Mouse (Mus musculus) kidney, embryonic 15.5 days (tissue): ENCODE measurements around the gene Emc4. TPM values are rescaled to one million over a fixed set of nuclear protein-coding genes. Genes with fewer than 3 reads are reported as not detected.

Experiments used
- ATAC-seq: fragments of 200-750 bp; cut with Nextera tagmentation; replicated peaks from 2 replicates; pipeline ENCODE4 v1.8.0; 2017; ENCODE audit warnings: moderate TSS enrichment; ENCODE audit not compliant: low FRiP score
- H3K27ac ChIP-seq: fragments of 300-500 bp; sonication (generic); 2 replicates; pipeline ENCODE4 v1.5.1; 2015; ENCODE audit warnings: mild to moderate bottlenecking, inconsistent platforms
- H3K27me3 ChIP-seq: fragments of 300-500 bp; sonication (generic); 2 replicates; pipeline ENCODE4 v1.6.1; 2015; ENCODE audit warnings: inconsistent platforms
- H3K36me3 ChIP-seq: fragments of 300-500 bp; sonication (generic); 2 replicates; pipeline ENCODE4 v1.6.1; 2015; ENCODE audit warnings: inconsistent platforms
- H3K4me1 ChIP-seq: fragments of 300-500 bp; sonication (generic); 2 replicates; pipeline ENCODE4 v1.6.1; 2015; ENCODE audit warnings: inconsistent platforms
- H3K4me2 ChIP-seq: fragments of 300-500 bp; sonication (generic); 2 replicates; pipeline ENCODE4 v1.6.1; 2015; ENCODE audit warnings: moderate library complexity, mild to moderate bottlenecking, inconsistent platforms
- H3K4me3 ChIP-seq: fragments of 300-500 bp; sonication (generic); replicated peaks from 2 replicates; pipeline ENCODE4 v1.5.1; 2015; ENCODE audit warnings: mild to moderate bottlenecking, inconsistent platforms
- H3K9ac ChIP-seq: fragments of 300-500 bp; sonication (generic); 2 replicates; pipeline ENCODE4 v1.6.1; 2015; ENCODE audit warnings: mild to moderate bottlenecking, inconsistent platforms
- H3K9me3 ChIP-seq: fragments of 300-500 bp; sonication (generic); replicated peaks from 2 replicates; pipeline ENCODE4 v1.6.1; 2016; ENCODE audit warnings: inconsistent platforms
- WGBS: fragments of 180-500 bp; shearing (Covaris S2); methylation state at CpG from one replicate; pipeline ENCODE4 v1.1.7; 2015; ENCODE audit warnings: mixed read lengths; 5-methylcytosine and 5-hydroxymethylcytosine counted together
- polyA plus RNA-seq: library from polyadenylated mRNA; unstranded; fragments of >200 nt; fragmentation: Nextera tagmentation; extraction: Ambion mirVana; gene quantifications from 2 replicates; pipeline ENCODE4 v1.2.1, GENCODE M21; 2015

Gene Emc4
- polyA plus RNA-seq: 120 and 123 TPM in 2 replicates

DNA sequence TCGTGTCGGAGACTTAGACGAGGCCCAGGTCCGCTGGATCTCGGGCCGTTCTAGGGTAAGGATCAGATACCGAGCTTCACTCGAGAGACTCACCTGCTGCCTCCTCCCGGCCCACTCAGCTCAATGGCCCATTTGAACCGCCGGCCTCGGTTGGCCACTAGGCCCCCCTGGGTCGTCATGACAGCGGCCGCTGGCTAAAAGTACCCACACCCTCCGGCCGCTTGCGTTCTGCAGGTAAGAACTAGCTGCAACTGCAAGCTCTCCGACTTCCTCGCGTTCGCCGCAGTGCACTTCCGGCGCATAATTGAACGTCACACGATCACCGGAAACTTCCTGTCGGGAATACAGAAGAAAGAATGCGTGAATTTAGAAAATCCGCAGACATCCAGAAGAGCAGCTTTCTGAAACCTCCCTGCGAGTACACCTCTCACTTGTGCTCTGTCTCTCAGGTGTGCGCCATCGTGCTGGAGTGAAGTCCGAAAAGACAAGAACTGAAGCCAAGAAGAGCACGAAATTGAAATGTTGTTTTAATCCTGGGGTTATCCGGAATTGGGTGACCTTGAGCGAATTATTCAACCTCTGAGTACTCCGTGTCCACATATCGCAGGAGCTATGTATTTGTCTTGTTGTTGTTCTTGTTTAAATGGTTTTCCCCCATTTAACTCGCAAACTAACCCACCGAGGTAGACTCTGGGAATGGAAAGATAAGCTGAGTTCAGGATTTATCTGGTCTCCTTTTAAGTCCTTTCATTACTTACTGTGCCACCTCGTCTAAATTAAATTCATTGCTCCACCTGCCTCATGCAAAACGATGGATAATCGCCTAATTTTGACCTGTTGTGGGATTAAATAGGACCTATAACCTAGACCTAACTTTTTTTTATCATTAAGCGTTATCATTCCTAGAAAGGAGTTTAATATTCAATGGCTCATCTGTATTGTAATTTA, at the start of gene Emc4:
Gene Emc4, minus strand, starts transcription at position 302 of the 948 bp plus-strand sequence.
- Histone ChIP-seq H3K27ac (peak within 1 kb of the TSS; percentile 94), H3K9ac (peak within 1 kb of the TSS; percentile 73), H3K36me3 (peaks cover 19% of the 10 kb centered on the region), H3K4me2 (peak within 1 kb of the TSS; percentile 73), H3K4me1 (peaks cover 11% of the 10 kb centered on the region), H3K9me3 (no peaks in the 10 kb centered on the region), H3K4me3 (peak within 1 kb of the TSS; percentile 80), H3K27me3 (no peaks in the 10 kb centered on the region)
- WGBS: 1% methylated on average over 46 of the region's 46 CpGs
- peak; percentile 90 for ATAC-seq

DNA sequence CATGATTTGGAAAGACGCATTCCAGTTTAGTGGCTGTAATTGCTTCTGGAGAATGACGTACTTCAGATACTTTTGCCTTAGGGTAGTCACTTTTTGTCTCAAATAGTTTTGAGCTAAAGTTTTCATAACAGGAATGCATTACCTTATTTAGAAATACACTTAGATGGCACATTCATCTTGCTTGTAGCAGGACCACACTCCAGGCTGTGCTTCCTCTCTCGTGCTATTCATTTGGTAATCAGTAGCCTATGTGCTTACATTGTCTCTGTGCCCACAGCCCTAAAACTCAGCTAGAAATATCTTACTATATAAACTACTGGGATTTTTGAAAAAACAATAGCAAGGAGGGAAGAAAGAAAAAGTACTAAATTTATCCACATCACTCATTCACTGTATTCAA, 39.2 kb upstream of the Emc4 start:
- ATAC-seq: no peak

GRCm38 (mm10) chr2:112396649-112397048, 28.8 kb upstream of the Emc4 start:
- Histone ChIP-seq H3K27ac (no peak overlapping the region), H3K27me3 (no peaks in the 10 kb centered on the region), H3K9me3 (no peaks in the 10 kb centered on the region), H3K9ac (no peak overlapping the region), H3K36me3 (no peaks in the 10 kb centered on the region), H3K4me2 (no peak overlapping the region), H3K4me1 (no peaks in the 10 kb centered on the region), H3K4me3 (no peak overlapping the region)
- WGBS: 38% methylated on average over 1 of the region's 1 CpGs
- no peak for ATAC-seq

More for the DNA sequence above, 39.2 kb upstream of the Emc4 start:
- no peak overlapping the region for H3K4me2 ChIP-seq
- no peak overlapping the region for H3K4me3 ChIP-seq
- no peaks in the 10 kb centered on the region for H3K9me3 ChIP-seq
- H3K4me1 ChIP-seq: no peaks in the 10 kb centered on the region
- 91% methylated on average over 3 of the region's 3 CpGs for WGBS
- H3K36me3 ChIP-seq: peaks cover 39% of the 10 kb centered on the region
- H3K27me3 ChIP-seq: no peaks in the 10 kb centered on the region
- H3K9ac ChIP-seq: no peak overlapping the region
- H3K27ac ChIP-seq: no peak overlapping the region

GRCm38 (mm10) chr2:112393958-112394357, 26.1 kb upstream of the Emc4 start:
- Histone ChIP-seq H3K4me3 (no peak overlapping the region), H3K36me3 (no peaks in the 10 kb centered on the region), H3K4me2 (no peak overlapping the region), H3K27me3 (no peaks in the 10 kb centered on the region), H3K4me1 (0 out of 2 replicates have a peak, but pooled peaks cover 2% of the 10 kb centered on the region), H3K9me3 (no peaks in the 10 kb centered on the region), H3K9ac (no peak overlapping the region), H3K27ac (no peak overlapping the region)
- no peak for ATAC-seq

DNA sequence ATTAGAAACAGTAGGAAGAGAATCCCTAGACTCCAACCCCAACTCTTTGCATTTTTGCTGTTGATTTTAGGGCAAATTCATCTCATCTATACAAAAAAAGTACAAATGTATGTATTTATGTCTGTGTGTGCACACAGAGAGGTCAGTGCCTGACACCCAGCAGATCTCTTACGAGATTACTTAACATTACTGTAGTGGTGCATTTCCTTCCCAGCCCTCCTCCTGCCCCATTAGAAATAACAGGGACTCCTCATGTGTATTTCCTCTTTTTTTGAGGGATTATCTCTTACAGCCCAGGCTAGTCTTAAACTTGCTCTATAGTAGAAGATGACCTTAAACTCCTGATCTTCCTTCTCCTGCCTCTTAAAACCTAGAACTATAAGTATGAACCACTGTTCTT, 24.9 kb upstream of the Emc4 start:
- no peaks in the 10 kb centered on the region for H3K9me3 ChIP-seq
- no peak for ATAC-seq
- H3K4me2 ChIP-seq: no peak overlapping the region
- H3K27me3 ChIP-seq: no peaks in the 10 kb centered on the region
- no peak overlapping the region for H3K27ac ChIP-seq
- H3K9ac ChIP-seq: no peak overlapping the region
- H3K36me3 ChIP-seq: no peaks in the 10 kb centered on the region
- 84% methylated on average over 1 of the region's 1 CpGs for WGBS
- 0 out of 2 replicates have a peak, but pooled peaks cover 2% of the 10 kb centered on the region for H3K4me1 ChIP-seq
- no peak overlapping the region for H3K4me3 ChIP-seq

DNA sequence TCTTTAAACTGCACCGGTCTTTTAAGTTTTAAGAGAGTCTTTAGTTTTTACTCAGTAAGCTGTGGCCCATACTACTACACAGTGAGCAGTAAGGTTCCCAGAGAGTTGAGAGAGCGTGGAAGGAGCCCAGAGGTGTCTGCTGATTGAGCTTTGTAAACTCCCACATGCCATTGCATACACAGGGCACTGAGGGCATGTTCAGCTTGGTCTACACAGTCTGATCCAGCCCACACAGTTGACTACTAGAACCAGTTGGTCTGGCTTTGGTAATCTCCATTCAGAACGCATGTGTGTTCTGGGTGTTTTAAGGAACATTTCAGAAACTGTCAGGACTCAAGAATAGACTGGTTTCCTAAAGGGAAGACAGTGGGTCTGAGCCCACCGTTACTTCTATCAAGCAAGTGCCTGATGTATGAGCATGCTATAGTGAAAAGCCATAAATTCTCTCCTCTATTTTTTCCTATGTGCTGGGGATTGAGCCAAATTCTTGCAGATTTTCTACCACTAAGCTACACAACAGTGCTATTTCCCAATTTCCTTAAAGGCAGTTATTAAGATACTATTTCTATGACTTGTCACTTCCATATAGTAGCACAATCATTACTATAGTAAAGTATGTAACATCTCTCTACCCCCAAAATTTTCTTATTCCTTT, 23.6 kb upstream of the Emc4 start:
- Histone ChIP-seq H3K4me3 (no peak overlapping the region), H3K9ac (no peak overlapping the region), H3K27me3 (no peaks in the 10 kb centered on the region), H3K27ac (no peak overlapping the region), H3K36me3 (no peaks in the 10 kb centered on the region), H3K4me1 (0 out of 2 replicates have a peak, but pooled peaks cover 2% of the 10 kb centered on the region), H3K9me3 (no peaks in the 10 kb centered on the region), H3K4me2 (no peak overlapping the region)
- 84% methylated on average over 4 of the region's 4 CpGs for WGBS
- ATAC-seq: no peak

DNA sequence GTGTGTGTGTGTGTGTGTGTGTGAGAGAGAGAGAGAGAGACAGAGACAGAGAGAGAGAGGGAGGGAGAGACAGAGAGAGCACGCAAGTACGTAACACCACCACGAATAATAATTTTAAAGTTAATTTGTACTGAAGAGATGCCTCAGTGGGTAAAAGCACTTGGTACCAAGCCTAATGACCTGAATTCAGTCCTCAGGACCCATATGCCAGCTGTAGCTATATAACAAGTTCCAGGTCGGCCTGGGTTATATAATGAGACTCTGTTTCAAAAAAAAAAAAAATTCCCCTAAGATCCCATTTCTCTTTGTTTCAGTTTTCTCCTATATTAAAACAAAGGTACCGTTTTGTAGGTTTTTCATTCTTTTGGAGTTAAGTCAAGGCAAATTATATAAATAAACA, 23.0 kb upstream of the Emc4 start:
- H3K9me3 ChIP-seq: no peaks in the 10 kb centered on the region
- 90% methylated on average over 5 of the region's 5 CpGs for WGBS
- H3K4me2 ChIP-seq: no peak overlapping the region
- ATAC-seq: no peak
- H3K27me3 ChIP-seq: no peaks in the 10 kb centered on the region
- no peak overlapping the region for H3K27ac ChIP-seq
- 0 out of 2 replicates have a peak, but pooled peaks cover 2% of the 10 kb centered on the region for H3K4me1 ChIP-seq
- H3K9ac ChIP-seq: no peak overlapping the region
- no peak overlapping the region for H3K4me3 ChIP-seq
- H3K36me3 ChIP-seq: no peaks in the 10 kb centered on the region

DNA sequence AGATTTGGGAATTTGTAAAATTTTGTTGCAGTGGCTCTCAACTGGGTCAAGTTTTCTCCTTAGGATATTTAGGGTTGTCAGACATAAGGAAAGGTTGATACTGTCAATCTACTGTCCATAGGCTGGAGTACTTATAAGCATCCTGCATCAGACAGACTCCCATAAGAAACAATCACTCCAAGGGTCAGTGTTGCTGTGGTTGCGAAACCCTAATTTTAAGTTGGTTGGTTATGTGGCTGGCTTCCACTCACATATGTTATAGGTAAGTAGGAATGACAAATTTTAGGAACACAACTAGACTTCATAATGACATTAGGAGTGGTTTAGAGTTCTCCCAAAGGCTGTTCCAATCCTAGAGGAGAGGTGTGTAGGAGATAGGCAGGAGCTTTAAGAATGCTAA, 13.4 kb upstream of the Emc4 start:
- Histone ChIP-seq H3K4me2 (no peak overlapping the region), H3K4me1 (peaks cover 11% of the 10 kb centered on the region; the same call in 1 of the 2 replicates), H3K27me3 (peaks cover under 1% of the 10 kb centered on the region; the same call in 1 of the 2 replicates), H3K9ac (no peak overlapping the region), H3K27ac (no peak overlapping the region), H3K9me3 (no peaks in the 10 kb centered on the region), H3K4me3 (no peak overlapping the region), H3K36me3 (no peaks in the 10 kb centered on the region)
- 100% methylated on average over 1 of the region's 1 CpGs for WGBS
- ATAC-seq: no peak

- Histone ChIP-seq H3K27me3 (peaks cover 6% of the 10 kb centered on the region; the same call in 1 of the 2 replicates), H3K4me1 (peaks cover 11% of the 10 kb centered on the region; the same call in 1 of the 2 replicates), H3K4me3 (peak overlapping the region; percentile 96), H3K9ac (peak overlapping the region; percentile 96), H3K4me2 (peak overlapping the region; percentile 64), H3K27ac (no peak overlapping the region), H3K36me3 (no peaks in the 10 kb centered on the region), H3K9me3 (no peaks in the 10 kb centered on the region)
- 23% methylated on average over 8 of the region's 8 CpGs for WGBS
- ATAC-seq: no peak
Measured at GRCm38 (mm10) chr2:112380131-112380530, 12.3 kb upstream of the Emc4 start.

- peak within 1 kb of the TSS; percentile 64 for H3K4me2 ChIP-seq
- peak within 1 kb of the TSS; percentile 92 for H3K27ac ChIP-seq
- peaks cover 7% of the 10 kb centered on the region; the same call in 1 of the 2 replicates for H3K27me3 ChIP-seq
- peak within 1 kb of the TSS; percentile 96 for H3K9ac ChIP-seq
- no peaks in the 10 kb centered on the region for H3K36me3 ChIP-seq
- no peaks in the 10 kb centered on the region for H3K9me3 ChIP-seq
- peak within 1 kb of the TSS; percentile 96 for H3K4me3 ChIP-seq
- under 1% methylated on average over 71 of the region's 72 CpGs for WGBS
- peak; percentile 100 for ATAC-seq
- peaks cover 11% of the 10 kb centered on the region; the same call in 1 of the 2 replicates for H3K4me1 ChIP-seq
Measured at GRCm38 (mm10) chr2:112378973-112379898, 11.4 kb upstream of the Emc4 start, which contains the start of gene Katnbl1. Gene Katnbl1, plus strand, starts transcription at chr2:112379211.

DNA sequence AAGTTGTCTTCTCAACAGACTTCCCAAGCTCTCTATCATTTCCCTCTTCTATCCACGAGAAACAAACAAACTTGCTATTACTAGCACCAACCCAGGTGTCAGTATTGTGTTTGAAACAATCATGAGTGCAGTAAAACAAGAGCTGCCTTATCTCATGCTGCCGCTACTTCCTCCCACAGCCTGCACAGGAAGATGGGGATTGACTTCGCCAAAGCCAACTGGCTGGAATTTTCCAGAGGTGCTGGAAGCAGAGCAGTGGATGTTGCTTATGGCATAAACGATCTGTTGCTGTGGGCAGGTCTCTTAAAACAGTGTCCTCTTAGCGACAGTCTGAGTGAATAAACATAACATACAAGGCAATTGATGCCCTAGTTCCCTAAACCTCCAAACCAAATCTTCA, 6.8 kb upstream of the Emc4 start:
- Histone ChIP-seq H3K36me3 (no peaks in the 10 kb centered on the region), H3K9ac (no peak overlapping the region), H3K27ac (no peak overlapping the region), H3K27me3 (peaks cover 10% of the 10 kb centered on the region; the same call in 1 of the 2 replicates), H3K4me1 (no peaks in the 10 kb centered on the region), H3K4me3 (no peak overlapping the region), H3K4me2 (no peak overlapping the region), H3K9me3 (no peaks in the 10 kb centered on the region)
- WGBS: 53% methylated on average over 5 of the region's 5 CpGs
- no peak for ATAC-seq
